Mouse (Mus musculus) retina, adult 2 months (tissue): Measurements from ENCODE around the gene Golga1.

Source experiments
- DNase-seq: peaks from one replicate; pipeline ENCODE4 v3.0.0-alpha.2; 2012; ENCODE audit warnings: low read depth, low spot score

The Golga1 gene

GRCm38 (mm10) chr2:39006149-39006730 is 59.1 kb downstream of the Golga1 start:
- no peak for DNase-seq

GRCm38 (mm10) chr2:39005574-39006079 is 59.7 kb downstream of the Golga1 start, which contains the start of gene Rpl35:
Gene Rpl35, minus strand, starts transcription at chr2:39005624.
- no peak for DNase-seq

- DNase-seq = peak; percentile 70
Measured at GRCm38 (mm10) chr2:39004880-39005435, 60.4 kb downstream of the Golga1 start, which contains the start of gene Arpc5l. Gene Arpc5l, plus strand, starts transcription at chr2:39005348.

- DNase-seq = no peak
Measured at GRCm38 (mm10) chr2:39004372-39004771, 61.0 kb downstream of the Golga1 start.

GRCm38 (mm10) chr2:39003512-39003911 is 61.8 kb downstream of the Golga1 start:
- DNase-seq = no peak

GRCm38 (mm10) chr2:39003106-39003505 is 62.2 kb downstream of the Golga1 start:
- no peak for DNase-seq

GRCm38 (mm10) chr2:39001866-39002265 is 63.5 kb downstream of the Golga1 start:
- DNase-seq = no peak

- no peak for DNase-seq
Measured at GRCm38 (mm10) chr2:39000587-39000919, 64.8 kb downstream of the Golga1 start.

GRCm38 (mm10) chr2:38999910-39000586 is 65.3 kb downstream of the Golga1 start:
- DNase-seq = no peak

- no peak for DNase-seq
Measured at GRCm38 (mm10) chr2:38999381-38999780, 66.0 kb downstream of the Golga1 start.

- peak; percentile 65 for DNase-seq
Measured at GRCm38 (mm10) chr2:38997386-38998374, 67.7 kb downstream of the Golga1 start, which contains the start of gene Wdr38. Gene Wdr38, plus strand, starts transcription at chr2:38997476.

GRCm38 (mm10) chr2:38992452-38992851 is 72.9 kb downstream of the Golga1 start:
- DNase-seq = no peak

- no peak for DNase-seq
Measured at GRCm38 (mm10) chr2:38992004-38992403, 73.3 kb downstream of the Golga1 start.

GRCm38 (mm10) chr2:38988929-38989328 is 76.4 kb downstream of the Golga1 start:
- DNase-seq = no peak

- DNase-seq = no peak
Measured at GRCm38 (mm10) chr2:38987803-38988510, 77.4 kb downstream of the Golga1 start.

- DNase-seq = no peak
Measured at GRCm38 (mm10) chr2:38987371-38987770, 78.0 kb downstream of the Golga1 start.

- DNase-seq = no peak
Measured at GRCm38 (mm10) chr2:38986580-38986979, 78.8 kb downstream of the Golga1 start.

GRCm38 (mm10) chr2:38983456-38983855 is 81.9 kb downstream of the Golga1 start:
- no peak for DNase-seq

GRCm38 (mm10) chr2:38977837-38978236 is 87.5 kb downstream of the Golga1 start:
- no peak for DNase-seq

GRCm38 (mm10) chr2:38975941-38976805 is 89.2 kb downstream of the Golga1 start:
- DNase-seq = no peak
